Mouse (Mus musculus) testis, postnatal 10 days (tissue): Measurements from ENCODE around the gene Atp8b2.

ENCODE experiments used
- DNase-seq: peaks from one replicate; pipeline ENCODE4 v3.0.0; 2021; ENCODE audit warnings: low spot score

Atp8b2 gene

DNA sequence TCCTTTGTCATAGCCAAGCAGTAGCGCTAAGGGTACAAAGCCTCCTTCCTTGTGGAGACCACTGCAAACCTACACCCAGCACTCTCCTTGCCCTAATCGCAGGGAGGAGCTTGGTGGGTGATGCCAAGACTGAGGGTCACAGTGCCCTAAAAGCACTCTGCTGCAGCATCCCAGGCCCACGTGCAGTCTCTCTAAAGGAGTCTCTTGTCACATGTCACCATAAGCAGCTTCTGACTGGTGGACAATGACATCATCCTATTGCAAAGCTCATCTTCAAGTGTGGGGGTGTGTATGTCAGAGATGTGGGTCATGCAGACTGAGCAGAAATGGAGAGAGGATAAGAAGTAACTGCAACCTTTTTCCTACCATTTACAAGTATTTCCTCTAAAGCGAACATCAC is 3.9 kb downstream of the Atp8b2 start:
- DNase-seq: no peak

- no peak for DNase-seq
Measured at GRCm38 (mm10) chr3:89957880-89958279, 5.4 kb downstream of the Atp8b2 start.

DNA sequence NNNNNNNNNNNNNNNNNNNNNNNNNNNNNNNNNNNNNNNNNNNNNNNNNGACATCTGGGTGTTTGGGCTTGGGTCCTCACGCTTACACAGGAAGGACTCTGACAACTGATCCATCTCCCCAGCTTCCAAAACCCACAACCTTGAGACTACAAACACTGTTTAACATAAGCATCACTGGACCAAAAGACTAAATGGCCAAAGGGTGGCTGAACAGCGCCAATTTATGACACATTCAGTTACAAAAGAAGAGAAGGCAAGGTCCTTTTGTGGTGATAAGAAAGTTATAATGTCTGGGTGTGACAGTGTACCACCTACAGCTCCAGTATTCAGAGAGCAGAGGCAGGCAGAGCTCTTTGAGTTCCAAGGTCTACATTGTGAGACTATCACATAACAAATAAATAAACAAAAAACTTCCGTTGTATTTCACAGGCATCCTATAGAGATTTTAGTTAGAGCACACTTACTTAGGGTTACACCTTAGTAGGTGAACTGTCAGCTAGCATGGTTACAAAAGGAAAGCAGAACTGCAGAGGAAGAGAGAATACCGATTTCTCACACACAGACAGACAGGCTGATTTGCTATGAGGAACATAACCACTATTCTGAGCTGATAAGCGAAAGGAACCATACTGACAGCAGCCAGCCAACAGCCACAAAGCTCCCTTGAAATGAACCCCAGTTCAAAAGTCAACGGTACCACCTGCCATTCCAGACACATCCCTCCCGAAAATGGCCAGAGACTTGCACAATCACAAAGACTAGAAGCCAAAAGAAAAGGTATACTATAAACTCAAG is 6.9 kb downstream of the Atp8b2 start:
- DNase-seq: no peak

- peak; percentile 85 for DNase-seq
Measured at GRCm38 (mm10) chr3:89953420-89953819, 9.9 kb downstream of the Atp8b2 start.

GRCm38 (mm10) chr3:89948655-89949054 is 14.7 kb downstream of the Atp8b2 start:
- peak; percentile 73 for DNase-seq

DNA sequence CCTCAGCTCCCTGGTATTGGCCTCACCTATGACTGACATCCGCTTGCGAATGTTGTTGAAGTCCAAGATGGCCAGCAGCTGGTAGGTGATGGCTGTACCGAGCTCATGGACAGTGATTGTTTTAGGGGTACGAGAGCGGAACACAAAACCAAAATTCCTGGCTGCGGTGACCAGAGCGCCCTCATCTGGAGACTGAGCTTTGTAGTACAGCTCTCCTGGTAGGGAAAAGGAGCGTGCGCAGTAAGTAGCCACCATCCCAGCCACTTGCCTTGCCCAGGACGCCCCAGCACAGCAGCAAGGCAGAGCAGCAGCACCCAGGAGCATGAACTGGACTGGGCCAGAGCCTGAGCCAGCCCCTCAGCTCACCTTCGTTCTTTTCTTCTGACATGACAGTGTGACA is 15.3 kb downstream of the Atp8b2 start:
- DNase-seq: no peak

GRCm38 (mm10) chr3:89945026-89945425 is 18.3 kb downstream of the Atp8b2 start:
- DNase-seq: no peak

DNA sequence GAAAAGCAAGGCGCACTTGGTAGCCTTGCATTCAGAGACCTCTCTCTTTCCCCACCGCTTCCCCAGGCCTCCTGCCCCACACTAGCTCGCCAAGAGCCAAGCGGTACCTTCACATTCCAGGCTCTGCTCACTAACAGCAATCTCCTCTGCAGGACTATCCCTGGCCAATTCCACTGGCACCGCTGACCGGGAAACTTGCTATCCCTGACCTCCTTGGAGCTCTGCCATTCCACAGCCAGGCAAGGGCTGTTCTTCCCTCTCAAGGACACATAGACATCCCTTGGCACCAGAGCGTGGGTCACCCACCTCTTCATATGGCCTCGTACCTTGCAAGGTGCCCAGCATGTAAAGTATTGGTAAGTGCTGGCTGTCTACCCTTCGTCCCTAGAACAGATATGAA is 20.4 kb downstream of the Atp8b2 start:
- DNase-seq: no peak

GRCm38 (mm10) chr3:89936495-89936894 is 26.8 kb downstream of the Atp8b2 start:
- DNase-seq: no peak

GRCm38 (mm10) chr3:89932925-89933324 is 30.4 kb downstream of the Atp8b2 start:
- DNase-seq: no peak

- no peak for DNase-seq
Measured at GRCm38 (mm10) chr3:89928956-89929355, 34.4 kb downstream of the Atp8b2 start.

DNA sequence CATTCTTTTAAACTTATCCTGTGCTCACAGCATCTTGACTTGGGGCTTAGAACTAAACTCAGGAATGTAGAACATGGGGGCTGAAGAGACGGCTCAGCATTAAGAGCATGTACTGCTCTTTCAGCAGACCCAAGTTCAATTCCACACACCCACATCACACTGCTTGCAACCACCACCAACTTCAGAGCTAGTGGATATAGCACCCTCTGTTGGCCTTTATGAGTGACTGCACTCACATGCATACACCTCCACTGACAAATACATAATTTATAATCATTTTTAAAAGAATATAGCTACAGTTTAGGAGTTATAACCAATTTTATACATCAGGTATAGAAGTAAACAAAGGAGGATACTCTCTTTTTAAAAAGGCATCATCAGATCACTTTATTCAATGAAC is 36.9 kb downstream of the Atp8b2 start:
- DNase-seq: no peak

GRCm38 (mm10) chr3:89920711-89921110 is 42.6 kb downstream of the Atp8b2 start:
- no peak for DNase-seq

DNA sequence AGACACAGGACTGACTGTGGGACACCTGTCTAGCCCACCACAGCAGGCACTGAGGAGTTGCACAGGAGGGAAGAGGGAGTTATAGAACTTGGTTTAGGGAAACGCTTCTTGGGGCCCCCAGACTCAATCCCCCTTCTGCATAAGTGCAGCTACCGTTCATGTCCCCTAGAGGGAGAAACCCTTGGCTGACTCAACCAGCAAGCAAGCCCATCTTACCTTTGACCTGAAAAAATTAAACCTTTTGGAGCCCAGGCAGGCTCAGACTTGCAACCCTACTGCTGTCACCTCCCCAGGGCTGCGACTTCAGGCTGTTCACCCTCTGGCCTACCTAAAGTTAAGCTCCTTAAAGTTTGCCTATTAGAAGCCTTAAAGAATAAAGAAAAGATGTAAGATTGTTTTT is 45.9 kb downstream of the Atp8b2 start:
- no peak for DNase-seq

DNA sequence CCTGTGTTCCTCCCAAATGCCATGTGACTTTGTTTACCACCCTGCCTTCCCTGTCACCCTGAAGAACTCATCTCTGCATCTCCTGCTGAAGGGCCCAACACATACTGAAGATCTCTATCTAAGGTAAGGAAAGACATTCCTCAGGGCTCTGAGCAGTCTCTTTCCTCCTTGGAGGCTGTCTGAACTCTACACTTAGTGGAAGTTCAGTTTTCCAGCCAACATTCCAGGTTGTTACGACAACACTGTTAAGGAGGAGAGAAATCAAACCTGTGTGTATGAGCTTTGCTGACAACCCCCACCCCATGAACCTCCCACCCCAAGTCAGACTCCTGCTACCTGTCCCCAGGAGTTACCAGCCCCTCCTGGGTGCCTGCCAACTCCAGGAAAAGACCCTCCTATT is 46.7 kb downstream of the Atp8b2 start:
- no peak for DNase-seq

GRCm38 (mm10) chr3:89914700-89915099 is 48.6 kb downstream of the Atp8b2 start:
- no peak for DNase-seq

- peak; percentile 81 for DNase-seq
Measured at GRCm38 (mm10) chr3:89912543-89913391, 50.5 kb downstream of the Atp8b2 start, which contains the start of gene Il6ra. Il6ra (minus strand) TSS chr3:89913196.

- DNase-seq: no peak
Measured at GRCm38 (mm10) chr3:89912108-89912542, 51.2 kb downstream of the Atp8b2 start.

GRCm38 (mm10) chr3:89911207-89911606 is 52.1 kb downstream of the Atp8b2 start:
- no peak for DNase-seq

GRCm38 (mm10) chr3:89909703-89910542 is 53.4 kb downstream of the Atp8b2 start:
- no peak for DNase-seq

DNA sequence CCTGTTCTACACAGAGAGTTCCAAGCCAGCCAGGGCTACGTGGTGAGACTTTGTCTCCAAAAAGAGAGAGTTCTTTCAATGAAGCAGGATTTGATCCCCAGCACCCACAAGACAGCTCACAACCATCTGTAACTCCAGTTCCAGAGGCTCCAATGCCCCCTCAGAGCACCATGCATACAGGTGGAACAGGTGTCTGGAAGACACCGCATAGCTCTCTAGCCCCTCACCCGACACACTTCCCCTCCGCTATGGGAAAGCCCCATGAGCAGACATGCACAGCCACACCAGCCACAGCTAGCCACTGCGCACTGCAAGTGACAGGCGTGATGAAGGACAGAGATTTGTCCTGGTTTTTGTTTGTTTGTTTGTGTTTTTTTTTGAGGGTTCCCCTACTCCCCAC is 54.5 kb downstream of the Atp8b2 start:
- DNase-seq: no peak

DNA sequence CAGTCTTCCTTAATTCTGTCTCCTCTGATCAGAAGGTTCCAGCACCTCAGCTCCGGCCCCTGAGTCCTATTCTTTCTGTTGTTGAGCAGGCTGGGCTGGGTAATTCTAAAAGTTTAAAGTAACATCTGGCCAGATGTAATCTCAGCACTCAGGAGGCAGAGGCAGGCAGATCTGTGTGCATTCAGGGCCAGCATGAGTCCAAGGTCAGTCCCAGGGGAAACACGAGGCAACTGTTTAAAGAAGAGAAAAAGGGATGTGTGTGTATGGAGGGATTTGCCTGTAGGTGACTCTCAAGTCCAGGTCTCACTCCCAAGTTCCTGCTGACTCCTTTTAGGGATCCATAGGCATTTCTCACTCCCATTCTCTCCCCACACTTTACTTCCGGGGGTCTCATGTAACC is 55.5 kb downstream of the Atp8b2 start:
- DNase-seq: no peak
